Mouse (Mus musculus): ENCODE measurements around the gene Cpxm2.

The Cpxm2 gene

GRCm38 (mm10) chr7:132154368-132154961 is at the start of gene Cpxm2:
Cpxm2 (minus strand) TSS chr7:132154739.
- peak; percentile 48 for DNase-seq (ENCODE audit: extremely low spot score, low spot score)

GRCm38 (mm10) chr7:132204073-132204612 is 49.6 kb upstream of the Cpxm2 start:
- peak; percentile 24 for DNase-seq (ENCODE audit: extremely low spot score, low spot score)

GRCm38 (mm10) chr7:132199686-132200085 is 45.1 kb upstream of the Cpxm2 start:
- no peak for DNase-seq (ENCODE audit: extremely low spot score, low spot score)

- no peak for DNase-seq (ENCODE audit: extremely low spot score, low spot score)
Observed at GRCm38 (mm10) chr7:132198806-132199205, 44.3 kb upstream of the Cpxm2 start.

GRCm38 (mm10) chr7:132197817-132198475 is 43.4 kb upstream of the Cpxm2 start:
- peak; percentile 19 for DNase-seq (ENCODE audit: extremely low spot score, low spot score)

GRCm38 (mm10) chr7:132196581-132196980 is 42.0 kb upstream of the Cpxm2 start:
- DNase-seq (ENCODE audit: extremely low spot score, low spot score), result no peak

- DNase-seq (ENCODE audit: extremely low spot score, low spot score), result no peak
Observed at GRCm38 (mm10) chr7:132193606-132194005, 39.1 kb upstream of the Cpxm2 start.

GRCm38 (mm10) chr7:132187456-132187855 is 32.9 kb upstream of the Cpxm2 start:
- DNase-seq (ENCODE audit: extremely low spot score, low spot score), result no peak

- DNase-seq (ENCODE audit: extremely low spot score, low spot score), result no peak
Observed at GRCm38 (mm10) chr7:132183892-132184404, 29.4 kb upstream of the Cpxm2 start.

- no peak for DNase-seq (ENCODE audit: extremely low spot score, low spot score)
Observed at GRCm38 (mm10) chr7:132181586-132182198, 27.2 kb upstream of the Cpxm2 start.

- no peak for DNase-seq (ENCODE audit: extremely low spot score, low spot score)
Observed at GRCm38 (mm10) chr7:132181042-132181441, 26.5 kb upstream of the Cpxm2 start.

GRCm38 (mm10) chr7:132179049-132179448 is 24.5 kb upstream of the Cpxm2 start:
- DNase-seq (ENCODE audit: extremely low spot score, low spot score), result no peak

- DNase-seq (ENCODE audit: extremely low spot score, low spot score), result no peak
Observed at GRCm38 (mm10) chr7:132174787-132175186, 20.2 kb upstream of the Cpxm2 start.

- no peak for DNase-seq (ENCODE audit: extremely low spot score, low spot score)
Observed at GRCm38 (mm10) chr7:132174296-132174695, 19.8 kb upstream of the Cpxm2 start.

- no peak for DNase-seq (ENCODE audit: extremely low spot score, low spot score)
Observed at GRCm38 (mm10) chr7:132172220-132172619, 17.7 kb upstream of the Cpxm2 start.

GRCm38 (mm10) chr7:132171716-132172115 is 17.2 kb upstream of the Cpxm2 start:
- DNase-seq (ENCODE audit: extremely low spot score, low spot score), result no peak

GRCm38 (mm10) chr7:132169419-132170169 is 15.1 kb upstream of the Cpxm2 start:
- no peak for DNase-seq (ENCODE audit: extremely low spot score, low spot score)

GRCm38 (mm10) chr7:132167239-132167638 is 12.7 kb upstream of the Cpxm2 start:
- no peak for DNase-seq (ENCODE audit: extremely low spot score, low spot score)

- no peak for DNase-seq (ENCODE audit: extremely low spot score, low spot score)
Observed at GRCm38 (mm10) chr7:132162254-132162653, 7.7 kb upstream of the Cpxm2 start.

GRCm38 (mm10) chr7:132158321-132159025 is 3.9 kb upstream of the Cpxm2 start:
- no peak for DNase-seq (ENCODE audit: extremely low spot score, low spot score)

GRCm38 (mm10) chr7:132153725-132154147 is 803 bp downstream of the Cpxm2 start:
- DNase-seq (ENCODE audit: extremely low spot score, low spot score), result no peak
